Mouse (Mus musculus): ENCODE data around the gene Plppr1.

DNA sequence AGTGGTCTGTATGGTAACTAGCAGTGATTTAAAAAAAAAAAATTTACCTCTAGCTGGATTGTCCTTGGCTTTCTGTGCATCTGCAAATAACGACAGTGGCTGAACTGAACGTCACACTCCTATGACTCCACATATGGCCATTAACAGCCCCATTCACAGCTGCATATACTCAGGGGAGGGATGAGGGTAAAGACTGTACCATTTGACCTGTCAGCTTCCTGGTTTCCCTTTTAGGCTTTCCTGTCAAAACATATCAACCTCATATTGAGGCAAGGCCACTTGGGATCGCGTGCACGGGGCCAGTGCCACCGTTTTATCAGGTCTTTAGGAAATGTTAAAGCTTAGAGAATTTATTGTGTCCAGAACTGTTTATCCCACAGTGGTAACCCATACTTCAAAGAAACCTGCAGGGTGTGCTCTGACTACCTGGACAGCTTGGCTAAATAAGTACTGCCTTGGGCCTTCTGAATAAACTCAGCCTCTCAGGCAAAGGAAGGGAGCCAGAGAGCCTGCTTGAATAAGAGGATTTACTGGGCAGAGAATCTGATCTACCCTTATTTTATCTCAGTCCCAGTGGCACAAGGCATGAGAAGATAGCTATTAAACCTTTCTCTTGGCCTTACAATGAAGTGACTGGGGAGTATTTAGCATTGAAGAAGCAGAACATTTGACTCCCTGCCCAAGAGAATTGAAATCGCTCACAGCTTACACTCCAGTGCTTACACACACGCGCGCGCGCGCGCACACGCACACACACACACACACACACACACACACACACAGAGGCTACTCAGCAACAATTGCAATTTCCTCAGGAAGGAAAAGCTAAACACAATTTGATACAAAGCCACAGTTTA is 226.5 kb downstream of the Plppr1 start:
- TF ChIP-seq CTCF (IDR thresholded peaks at IDR 0.05; ENCODE audit: low read depth, low read length) = no peak
- no peak for TF ChIP-seq POLR2A (IDR thresholded peaks at IDR 0.05; ENCODE audit: insufficient read depth, low read length)
- TF ChIP-seq EP300 (IDR thresholded peaks at IDR 0.05; ENCODE audit: insufficient read depth, low read depth, low read length) = no peak
